Mouse (Mus musculus) myocyte (in vitro differentiated cells): ENCODE results near the gene Ap2a2.

ENCODE experiments used
- MAX ChIP-seq: IDR thresholded peaks from one replicate; pipeline ENCODE4 v1.6.1; 2011; ENCODE audit warnings: low read depth, mild to moderate bottlenecking, control low read depth
- MYOD1 ChIP-seq, 3 experiments: IDR thresholded peaks; one replicate each; pipeline ENCODE4 v1.6.1; 2011; ENCODE audit warnings: control low read depth in 2 of 3, low read depth in 2 of 3, mild to moderate bottlenecking in 2 of 3, moderate library complexity in 1 of 3; ENCODE audit not compliant: insufficient read length in 2 of 3, control insufficient read depth in 1 of 3
- POLR2A ChIP-seq: IDR thresholded peaks from one replicate; pipeline ENCODE4 v1.6.1; 2011; ENCODE audit warnings: low read depth, mild to moderate bottlenecking, control low read depth, moderate library complexity; ENCODE audit not compliant: insufficient read length

GRCm38 (mm10) chr7:141585881-141586280 is 23.9 kb downstream of the Ap2a2 start:
- no peak for TF ChIP-seq POLR2A
- no peak for TF ChIP-seq MYOD1 (IDR thresholded peaks at IDR 0.05; ENCODE audit: control insufficient read depth in 1 of 3, insufficient read length in 2 of 3, low read depth in 2 of 3)
- TF ChIP-seq MAX, result no peak
